Mouse (Mus musculus) bone marrow, adult 2 months (tissue): ENCODE data around the gene Icam4.
A peak's percentile ranks its signal among the peaks of the same experiment; 100 is the strongest.

ENCODE experiments used
- CTCF ChIP-seq: fragments of 200-500 bp; IDR thresholded peaks from 2 replicates; pipeline ENCODE4 v1.5.1; 2011; ENCODE audit warnings: low read length, control low read depth; ENCODE audit not compliant: control insufficient read depth, insufficient read depth
- POLR2A ChIP-seq: fragments of 200-500 bp; IDR thresholded peaks from 2 replicates; pipeline ENCODE4 v1.6.1; 2011; ENCODE audit warnings: low read depth, mild to moderate bottlenecking, control low read depth, low read length, borderline replicate concordance; ENCODE audit not compliant: control insufficient read depth

GRCm38 (mm10) chr9:21002627-21003551 is 26.3 kb upstream of the Icam4 start, which contains the start of gene Mrpl4:
- TF ChIP-seq CTCF (no peak), POLR2A (peak; percentile 82; the same call in 1 of the 2 replicates)
